Mouse (Mus musculus): ENCODE data around the gene Olfr635. TPM values are rescaled to one million over a fixed set of nuclear protein-coding genes. Genes with fewer than 3 reads are reported as not detected.

Olfr635 gene
- not detected in 2 replicates for polyA plus RNA-seq (2015; fragmentation: Nextera tagmentation; extraction: Ambion mirVana)

DNA sequence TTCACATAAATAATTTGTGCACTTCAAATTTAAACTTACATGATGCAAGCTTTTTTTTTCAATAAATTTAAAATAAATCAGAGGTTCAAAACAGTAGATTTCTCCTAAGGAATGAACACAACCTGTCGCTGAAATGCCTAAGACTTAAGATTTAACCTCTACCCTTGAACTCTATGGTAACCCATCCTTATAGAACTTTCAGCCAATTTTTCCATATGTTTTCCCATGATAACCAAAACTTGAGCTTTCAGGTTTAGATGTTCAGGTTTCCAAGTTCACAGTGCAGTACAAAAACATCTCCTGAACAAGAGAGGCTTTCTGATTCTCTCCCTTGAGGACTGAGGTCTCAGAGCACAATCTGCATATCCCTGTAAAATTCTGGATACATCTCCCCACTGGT, at the start of gene Olfr635:
Gene Olfr635, plus strand, starts transcription at position 301 of the 400 bp plus-strand sequence.

DNA sequence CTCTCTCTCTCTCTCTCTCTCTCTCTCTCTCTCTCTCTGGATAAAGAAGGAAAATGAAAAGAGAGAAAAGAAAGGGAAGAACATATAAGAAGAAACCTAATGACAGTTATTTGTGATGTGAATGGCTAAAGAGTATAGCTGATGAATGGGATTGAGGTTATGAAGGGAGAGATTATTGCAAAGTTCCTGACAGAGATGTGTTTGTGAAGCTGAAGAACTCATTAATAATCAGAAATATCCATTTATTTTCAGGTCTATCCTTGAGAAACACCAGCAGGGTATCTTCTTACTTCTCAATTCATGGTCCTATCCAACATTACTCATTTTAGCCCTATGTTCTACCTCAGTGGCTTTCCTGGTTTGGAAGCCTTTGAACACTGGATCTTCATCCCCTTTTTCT, 42.4 kb upstream of the Olfr635 start, which contains the start of gene Olfr631:
Gene Olfr631, plus strand, starts transcription at position 301 of the 400 bp plus-strand sequence.

DNA sequence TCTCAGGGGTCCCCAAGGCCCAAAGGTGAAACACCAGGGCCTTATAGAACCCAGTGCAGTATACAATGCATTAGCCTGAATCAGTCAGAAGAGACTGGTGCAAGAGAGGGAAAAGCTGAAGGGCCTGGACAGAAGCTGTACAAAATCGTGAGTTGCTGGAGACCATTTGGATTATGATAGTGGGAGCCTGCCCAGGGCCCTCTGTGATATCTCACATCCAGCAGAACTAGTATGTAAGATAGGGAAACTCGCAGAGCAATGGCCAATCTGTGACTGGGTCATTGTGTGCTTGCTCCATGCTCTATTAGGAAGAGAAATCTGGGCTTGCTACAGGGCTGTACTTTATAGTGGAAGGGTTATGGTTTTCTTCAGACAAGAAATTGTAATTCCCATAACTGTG, 36.7 kb upstream of the Olfr635 start, which contains the start of gene Olfr632:
Gene Olfr632, plus strand, starts transcription at position 84 of the 400 bp plus-strand sequence.

DNA sequence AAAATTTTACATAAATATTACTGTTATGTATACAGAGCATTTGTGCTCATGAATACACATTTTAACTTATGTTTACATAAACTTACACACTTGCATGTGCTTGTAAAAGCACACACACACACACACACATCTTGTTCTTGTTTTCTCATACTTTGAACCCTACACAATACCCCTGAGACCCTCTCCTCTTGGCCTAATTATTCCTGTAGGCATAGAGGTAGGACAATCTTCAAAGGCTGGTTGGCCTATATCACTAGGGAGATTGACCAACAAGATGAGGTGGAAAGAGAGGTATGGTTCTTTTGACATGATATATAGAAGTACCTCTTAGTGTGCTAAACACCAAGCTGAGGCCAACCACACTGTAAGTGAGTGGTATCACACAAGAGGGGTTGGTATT, 26.8 kb upstream of the Olfr635 start, which contains the start of gene Olfr633:
Gene Olfr633, plus strand, starts transcription at position 301 of the 400 bp plus-strand sequence.

DNA sequence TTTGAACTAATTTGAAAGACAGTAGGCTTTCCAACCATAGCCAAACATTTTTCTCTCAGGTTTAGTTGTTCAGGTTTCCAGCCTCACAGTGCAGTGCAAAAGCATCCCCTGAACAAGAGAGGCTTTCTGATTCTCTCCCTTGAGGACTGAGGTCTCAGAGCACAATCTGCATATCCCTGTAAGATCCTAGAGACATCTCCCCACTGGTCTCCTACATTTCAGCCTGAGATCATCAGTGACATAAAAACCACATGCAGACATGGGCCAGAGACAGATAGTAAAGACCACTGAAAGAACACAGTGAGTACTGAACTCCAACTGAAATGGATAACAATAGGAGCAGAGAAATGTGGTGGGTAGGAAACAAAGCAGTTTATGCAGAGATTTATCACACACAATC, 27.5 kb downstream of the Olfr635 start, which contains the start of gene Olfr638:
Gene Olfr638, plus strand, starts transcription at position 301 of the 400 bp plus-strand sequence.

DNA sequence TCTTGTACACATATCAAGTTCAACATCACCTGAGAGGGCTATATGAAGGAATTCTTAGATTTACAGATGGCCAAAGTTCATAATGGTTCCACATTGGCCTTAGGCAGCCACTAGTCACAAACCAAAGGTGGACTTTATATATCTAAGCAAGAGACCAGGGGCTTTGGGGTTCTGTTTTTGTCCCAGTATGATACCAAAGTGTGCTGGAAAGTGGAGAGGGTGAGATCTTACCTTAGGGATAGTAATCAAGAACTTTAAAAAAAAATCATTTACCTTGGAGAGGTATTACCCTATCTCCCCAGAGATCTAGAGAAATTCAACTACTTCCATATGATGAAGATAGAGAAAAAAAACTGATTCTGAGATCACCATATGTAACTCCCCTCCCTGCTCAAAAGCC, 46.3 kb downstream of the Olfr635 start, which contains the start of gene Olfr639:
Gene Olfr639, minus strand, starts transcription at position 101 of the 400 bp plus-strand sequence.

DNA sequence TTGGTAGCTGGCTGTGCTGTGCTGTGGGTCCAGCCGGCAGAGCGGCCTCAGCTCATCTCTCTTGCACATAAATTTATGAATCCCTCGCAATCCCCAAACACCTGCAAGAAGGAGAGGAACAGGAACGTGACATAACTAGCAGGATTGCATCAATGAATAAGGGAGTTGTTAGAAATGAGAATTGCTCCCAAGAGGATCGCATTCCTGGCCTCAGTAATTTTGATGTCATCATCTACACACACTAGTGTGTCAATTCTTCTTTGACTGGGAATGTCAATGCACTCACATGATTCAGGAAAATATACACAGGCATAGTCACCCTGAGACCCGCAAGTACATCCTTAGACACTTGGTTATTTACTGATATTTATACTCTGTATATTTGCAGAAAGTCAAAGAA, 54.5 kb downstream of the Olfr635 start, which contains the start of gene Olfr640:
Gene Olfr640, minus strand, starts transcription at position 101 of the 400 bp plus-strand sequence.

DNA sequence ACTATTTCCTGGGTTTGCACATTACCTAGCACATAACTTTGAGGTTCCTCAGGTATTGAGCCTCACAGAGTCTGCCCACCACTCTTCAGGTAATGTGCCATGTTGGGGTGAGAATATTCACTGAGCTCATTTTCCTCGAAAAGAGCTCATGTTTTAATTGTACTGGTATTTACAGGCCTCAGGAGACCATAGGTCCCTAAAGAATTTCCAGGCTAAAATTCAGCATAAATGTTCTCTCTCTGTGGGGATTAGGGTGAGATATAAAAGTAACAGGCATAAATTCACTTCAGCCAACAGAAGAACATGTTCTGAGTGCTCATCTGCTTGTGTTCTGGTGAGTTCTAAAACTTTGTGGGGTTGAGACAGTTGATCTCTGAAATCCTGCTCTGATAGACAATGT, 64.2 kb downstream of the Olfr635 start, which contains the start of gene Olfr641:
Gene Olfr641, plus strand, starts transcription at position 301 of the 400 bp plus-strand sequence.

Other genes starting within 250 kb of the Olfr635 start
- gene Olfr628, start 240.8 kb upstream of the Olfr635 start, polyA plus RNA-seq (2015; fragmentation: Nextera tagmentation; extraction: Ambion mirVana) = not detected in 2 replicates
- gene Olfr629, start 226.2 kb upstream of the Olfr635 start, polyA plus RNA-seq (2015; fragmentation: Nextera tagmentation; extraction: Ambion mirVana) = not detected in 2 replicates
- not detected in 2 replicates for gene Olfr630, start 213.8 kb upstream of the Olfr635 start, polyA plus RNA-seq (2015; fragmentation: Nextera tagmentation; extraction: Ambion mirVana)
- gene Olfr69, start 199.6 kb upstream of the Olfr635 start, polyA plus RNA-seq (2015; fragmentation: Nextera tagmentation; extraction: Ambion mirVana) = not detected in 2 replicates
- gene Olfr68, start 191.5 kb upstream of the Olfr635 start, polyA plus RNA-seq (2015; fragmentation: Nextera tagmentation; extraction: Ambion mirVana) = not detected in 2 replicates
- not detected in 2 replicates for gene Olfr67, start 179.3 kb upstream of the Olfr635 start, polyA plus RNA-seq (2015; fragmentation: Nextera tagmentation; extraction: Ambion mirVana)
- gene Hbb-bt, start 157.2 kb upstream of the Olfr635 start, polyA plus RNA-seq (2015; fragmentation: Nextera tagmentation; extraction: Ambion mirVana) = 1,351 and 3,387 TPM in 2 replicates
- 8,698 and 21,253 TPM in 2 replicates for gene Hbb-bs, start 143.1 kb upstream of the Olfr635 start, polyA plus RNA-seq (2015; fragmentation: Nextera tagmentation; extraction: Ambion mirVana)
- gene Hbb-bh2, start 130.6 kb upstream of the Olfr635 start, polyA plus RNA-seq (2015; fragmentation: Nextera tagmentation; extraction: Ambion mirVana) = not detected in 2 replicates
- gene Hbb-bh1, start 128.0 kb upstream of the Olfr635 start, polyA plus RNA-seq (2015; fragmentation: Nextera tagmentation; extraction: Ambion mirVana) = not detected in 2 replicates
- gene Hbb-y, start 117.9 kb upstream of the Olfr635 start, polyA plus RNA-seq (2015; fragmentation: Nextera tagmentation; extraction: Ambion mirVana) = 0.78 and 3.6 TPM in 2 replicates
- not detected in 2 replicates for gene Olfr66, start 84.9 kb upstream of the Olfr635 start, polyA plus RNA-seq (2015; fragmentation: Nextera tagmentation; extraction: Ambion mirVana)
- not detected in 2 replicates for gene Olfr64, start 76.7 kb upstream of the Olfr635 start, polyA plus RNA-seq (2015; fragmentation: Nextera tagmentation; extraction: Ambion mirVana)
- gene Olfr65, start 67.7 kb upstream of the Olfr635 start, polyA plus RNA-seq (2015; fragmentation: Nextera tagmentation; extraction: Ambion mirVana) = not detected in 2 replicates
- not detected in 2 replicates for gene Olfr631, start 42.3 kb upstream of the Olfr635 start, polyA plus RNA-seq (2015; fragmentation: Nextera tagmentation; extraction: Ambion mirVana)
- not detected in 2 replicates for gene Olfr632, start 36.8 kb upstream of the Olfr635 start, polyA plus RNA-seq (2015; fragmentation: Nextera tagmentation; extraction: Ambion mirVana)
- not detected in 2 replicates for gene Olfr633, start 26.7 kb upstream of the Olfr635 start, polyA plus RNA-seq (2015; fragmentation: Nextera tagmentation; extraction: Ambion mirVana)
- gene Olfr638, start 27.6 kb downstream of the Olfr635 start, polyA plus RNA-seq (2015; fragmentation: Nextera tagmentation; extraction: Ambion mirVana) = not detected in 2 replicates
- not detected in 2 replicates for gene Olfr639, start 46.2 kb downstream of the Olfr635 start, polyA plus RNA-seq (2015; fragmentation: Nextera tagmentation; extraction: Ambion mirVana)
- not detected in 2 replicates for gene Olfr640, start 54.4 kb downstream of the Olfr635 start, polyA plus RNA-seq (2015; fragmentation: Nextera tagmentation; extraction: Ambion mirVana)
- gene Olfr641, start 64.3 kb downstream of the Olfr635 start, polyA plus RNA-seq (2015; fragmentation: Nextera tagmentation; extraction: Ambion mirVana) = not detected in 2 replicates
- gene Olfr642, start 81.5 kb downstream of the Olfr635 start, polyA plus RNA-seq (2015; fragmentation: Nextera tagmentation; extraction: Ambion mirVana) = not detected in 2 replicates
- gene 4930516K23Rik, start 90.3 kb downstream of the Olfr635 start, polyA plus RNA-seq (2015; fragmentation: Nextera tagmentation; extraction: Ambion mirVana) = not detected in 2 replicates
- not detected in 2 replicates for gene Olfr644, start 100.7 kb downstream of the Olfr635 start, polyA plus RNA-seq (2015; fragmentation: Nextera tagmentation; extraction: Ambion mirVana)
- gene Olfr645, start 114.3 kb downstream of the Olfr635 start, polyA plus RNA-seq (2015; fragmentation: Nextera tagmentation; extraction: Ambion mirVana) = not detected in 2 replicates
- gene Olfr646, start 133.7 kb downstream of the Olfr635 start, polyA plus RNA-seq (2015; fragmentation: Nextera tagmentation; extraction: Ambion mirVana) = not detected in 2 replicates
- gene Ubqln5, start 158.7 kb downstream of the Olfr635 start, polyA plus RNA-seq (2015; fragmentation: Nextera tagmentation; extraction: Ambion mirVana) = not detected in 2 replicates
- gene Olfr643, start 166.3 kb downstream of the Olfr635 start, polyA plus RNA-seq (2015; fragmentation: Nextera tagmentation; extraction: Ambion mirVana) = not detected in 2 replicates
- not detected in 2 replicates for gene Ubqln3, start 172.1 kb downstream of the Olfr635 start, polyA plus RNA-seq (2015; fragmentation: Nextera tagmentation; extraction: Ambion mirVana)
- not detected in 2 replicates for gene Ubqlnl, start 179.4 kb downstream of the Olfr635 start, polyA plus RNA-seq (2015; fragmentation: Nextera tagmentation; extraction: Ambion mirVana)
- not detected in 2 replicates for gene Olfm5, start 193.7 kb downstream of the Olfr635 start, polyA plus RNA-seq (2015; fragmentation: Nextera tagmentation; extraction: Ambion mirVana)
- 0.05 and 0.07 TPM in 2 replicates for gene Olfr648, start 212.2 kb downstream of the Olfr635 start, polyA plus RNA-seq (2015; fragmentation: Nextera tagmentation; extraction: Ambion mirVana)
- gene Olfr649, start 224.8 kb downstream of the Olfr635 start, polyA plus RNA-seq (2015; fragmentation: Nextera tagmentation; extraction: Ambion mirVana) = not detected in 2 replicates
- gene Trim6, start 247.6 kb downstream of the Olfr635 start, polyA plus RNA-seq (2015; fragmentation: Nextera tagmentation; extraction: Ambion mirVana) = 0.63 and 1.2 TPM in 2 replicates